Mouse (Mus musculus) intestine, embryonic 16.5 days (tissue): Measurements from ENCODE around the gene Lmtk3. TPM values are rescaled to one million over a fixed set of nuclear protein-coding genes. Genes with fewer than 3 reads are reported as not detected.
A peak's percentile ranks its signal among the peaks of the same experiment; 100 is the strongest.

Source experiments
- ATAC-seq: fragments of 200-750 bp; cut with Nextera tagmentation; 2 replicates; pipeline ENCODE4 v1.8.0; 2017; ENCODE audit warnings: moderate TSS enrichment, moderate library complexity
- H3K27ac ChIP-seq: fragments of 300-500 bp; sonication (generic); 2 replicates; pipeline ENCODE4 v1.5.1; 2014; ENCODE audit warnings: mild to moderate bottlenecking, low read length
- H3K27me3 ChIP-seq: fragments of 300-500 bp; sonication (generic); replicated peaks from 2 replicates; pipeline ENCODE4 v1.6.1; 2014; ENCODE audit warnings: low read length, control low read depth, mixed read lengths; ENCODE audit not compliant: control insufficient read depth, insufficient read depth
- H3K36me3 ChIP-seq: fragments of 300-500 bp; sonication (generic); 2 replicates; pipeline ENCODE4 v1.6.1; 2014; ENCODE audit warnings: low read length, control low read depth; ENCODE audit not compliant: control insufficient read depth, insufficient read depth
- H3K4me1 ChIP-seq: fragments of 300-500 bp; sonication (generic); 2 replicates; pipeline ENCODE4 v1.6.1; 2014; ENCODE audit warnings: low read length, control low read depth, mixed read lengths; ENCODE audit not compliant: control insufficient read depth, insufficient read depth
- H3K4me2 ChIP-seq: fragments of 300-500 bp; sonication (generic); 2 replicates; pipeline ENCODE4 v1.6.1; 2014; ENCODE audit warnings: low read depth, low read length, control low read depth
- H3K4me3 ChIP-seq: fragments of 300-500 bp; sonication (generic); 2 replicates; pipeline ENCODE4 v1.5.1; 2014; ENCODE audit warnings: mild to moderate bottlenecking, low read length
- H3K9ac ChIP-seq: fragments of 300-500 bp; sonication (generic); 2 replicates; pipeline ENCODE4 v1.6.1; 2014; ENCODE audit warnings: low read depth, low read length
- H3K9me3 ChIP-seq: fragments of 300-500 bp; sonication (generic); 2 replicates; pipeline ENCODE4 v1.6.1; 2016; ENCODE audit warnings: low read length, control low read depth; ENCODE audit not compliant: control insufficient read depth
- WGBS: fragments of 180-500 bp; shearing (Covaris S2); extraction: QIAGEN DNeasy Blood & Tissue Kit; methylation state at CpG from one replicate; pipeline ENCODE4 v1.1.7; 2014; 5-methylcytosine and 5-hydroxymethylcytosine counted together
- polyA plus RNA-seq: library from polyadenylated mRNA; unstranded; fragments of >200 nt; fragmentation: Nextera tagmentation; extraction: Ambion mirVana; gene quantifications from 2 replicates; pipeline ENCODE4 v1.2.1, GENCODE M21; 2015

Gene Lmtk3
- polyA plus RNA-seq, 1 experiment from 2014 or later = 0.51 TPM

- WGBS = 65% methylated on average over 7 of the region's 7 CpGs
- Histone ChIP-seq H3K4me3 (no peak overlapping the region), H3K27me3 (no peaks in the 10 kb centered on the region), H3K9ac (no peak overlapping the region), H3K9me3 (no peaks in the 10 kb centered on the region; the same call in 1 of the 2 replicates), H3K27ac (no peak overlapping the region), H3K4me1 (peaks cover 12% of the 10 kb centered on the region), H3K4me2 (no peak overlapping the region), H3K36me3 (no peaks in the 10 kb centered on the region)
- ATAC-seq = no peak
Observed at GRCm38 (mm10) chr7:45748110-45748509, 35.4 kb upstream of the Lmtk3 start.

DNA sequence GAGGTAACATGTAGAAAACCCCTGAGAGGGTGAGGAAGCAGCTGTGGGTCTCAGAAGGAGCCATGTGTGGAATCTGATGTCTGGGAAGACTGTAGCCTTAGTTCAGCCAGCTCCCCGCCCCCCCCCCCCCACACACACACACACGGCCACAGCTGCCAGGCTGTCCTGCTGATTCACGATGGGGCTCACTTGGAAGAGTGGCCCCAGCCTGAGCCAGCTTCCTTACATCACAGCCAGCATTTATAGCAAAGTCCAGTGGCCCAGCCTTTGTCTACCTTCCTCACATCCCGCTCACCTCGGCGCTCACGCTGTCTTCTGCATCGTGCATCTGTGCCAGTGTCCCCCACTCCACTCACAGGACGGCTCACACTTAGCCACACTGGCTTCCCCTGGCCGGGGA is 34.1 kb upstream of the Lmtk3 start:
- peaks cover 12% of the 10 kb centered on the region for H3K4me1 ChIP-seq
- H3K4me2 ChIP-seq = no peak overlapping the region
- no peaks in the 10 kb centered on the region; the same call in 1 of the 2 replicates for H3K9me3 ChIP-seq
- H3K9ac ChIP-seq = no peak overlapping the region
- no peaks in the 10 kb centered on the region for H3K36me3 ChIP-seq
- 37% methylated on average over 10 of the region's 10 CpGs for WGBS
- no peaks in the 10 kb centered on the region for H3K27me3 ChIP-seq
- H3K4me3 ChIP-seq = no peak overlapping the region
- H3K27ac ChIP-seq = no peak overlapping the region
- ATAC-seq = peak; percentile 39

- peak; percentile 23; the same call in 1 of the 2 replicates for ATAC-seq
- H3K4me3 ChIP-seq = no peak overlapping the region
- H3K4me2 ChIP-seq = no peak overlapping the region
- H3K9ac ChIP-seq = no peak overlapping the region
- H3K9me3 ChIP-seq = no peaks in the 10 kb centered on the region; the same call in 1 of the 2 replicates
- whole genome bisulfite sequencing = 51% methylated on average over 9 of the region's 9 CpGs
- H3K27me3 ChIP-seq = no peaks in the 10 kb centered on the region
- no peaks in the 10 kb centered on the region for H3K36me3 ChIP-seq
- peaks cover 12% of the 10 kb centered on the region for H3K4me1 ChIP-seq
- H3K27ac ChIP-seq = no peak overlapping the region
Observed at GRCm38 (mm10) chr7:45750162-45750561, 33.4 kb upstream of the Lmtk3 start.

DNA sequence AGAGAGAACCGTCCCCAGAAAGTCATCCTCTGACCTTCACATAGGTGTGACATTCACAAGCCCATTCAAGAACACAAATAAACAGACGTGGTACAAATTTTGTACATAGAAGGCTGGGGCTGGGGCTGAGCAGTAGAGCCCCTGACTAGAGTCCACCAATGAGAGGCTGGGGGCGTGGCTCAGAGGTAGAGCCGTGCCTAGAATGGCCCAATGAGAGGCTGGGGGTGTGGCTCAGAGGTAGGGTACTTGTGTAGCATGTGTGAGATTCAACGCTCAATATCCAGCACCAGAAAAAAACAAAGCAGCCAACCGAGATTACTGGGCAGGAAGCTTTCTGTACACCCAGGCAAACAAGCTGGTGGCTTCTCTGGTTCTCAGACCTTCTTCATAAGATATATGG is 27.8 kb upstream of the Lmtk3 start:
- Histone ChIP-seq H3K36me3 (no peaks in the 10 kb centered on the region), H3K4me2 (no peak overlapping the region), H3K4me1 (peaks cover 11% of the 10 kb centered on the region), H3K9me3 (no peaks in the 10 kb centered on the region), H3K9ac (no peak overlapping the region), H3K27ac (no peak overlapping the region), H3K4me3 (no peak overlapping the region), H3K27me3 (peaks cover 19% of the 10 kb centered on the region)
- ATAC-seq = no peak
- WGBS = 54% methylated on average over 6 of the region's 6 CpGs

DNA sequence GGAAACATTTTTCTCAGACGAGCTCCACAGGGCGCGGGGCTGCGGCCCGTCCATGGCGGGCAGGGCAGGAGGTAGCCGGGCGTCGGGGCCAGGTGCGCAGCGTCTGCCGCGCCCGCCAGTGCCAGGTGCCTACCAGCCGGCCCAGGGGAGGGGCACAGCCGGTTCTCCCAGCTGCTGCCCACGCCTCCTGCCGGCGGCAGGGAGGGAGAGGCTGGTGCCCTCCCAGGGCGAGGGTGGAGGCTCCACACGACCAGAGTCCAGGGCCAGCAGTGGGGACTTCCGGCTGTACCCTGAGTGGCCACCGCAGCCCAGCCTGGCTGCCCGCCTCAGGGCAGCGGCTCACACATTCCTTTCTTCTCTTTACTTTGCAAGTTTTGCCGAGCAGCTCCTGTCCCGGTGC is 24.1 kb upstream of the Lmtk3 start:
- H3K4me1 ChIP-seq = peaks cover 11% of the 10 kb centered on the region
- H3K27me3 ChIP-seq = peaks cover 19% of the 10 kb centered on the region
- ATAC-seq = peak; percentile 91
- 4% methylated on average over 27 of the region's 27 CpGs for WGBS
- H3K27ac ChIP-seq = no peak overlapping the region
- H3K4me3 ChIP-seq = peak overlapping the region; percentile 30
- peak overlapping the region; percentile 54 for H3K9ac ChIP-seq
- H3K4me2 ChIP-seq = peak overlapping the region; percentile 58
- H3K9me3 ChIP-seq = no peaks in the 10 kb centered on the region
- H3K36me3 ChIP-seq = no peaks in the 10 kb centered on the region

- no peak for ATAC-seq
- Histone ChIP-seq H3K4me3 (no peak overlapping the region), H3K4me1 (peaks cover 11% of the 10 kb centered on the region), H3K4me2 (no peak overlapping the region), H3K36me3 (no peaks in the 10 kb centered on the region), H3K27ac (no peak overlapping the region), H3K9me3 (no peaks in the 10 kb centered on the region), H3K27me3 (peaks cover 19% of the 10 kb centered on the region), H3K9ac (no peak overlapping the region)
- 67% methylated on average over 5 of the region's 5 CpGs for WGBS
Observed at GRCm38 (mm10) chr7:45760151-45760550, 23.4 kb upstream of the Lmtk3 start.

DNA sequence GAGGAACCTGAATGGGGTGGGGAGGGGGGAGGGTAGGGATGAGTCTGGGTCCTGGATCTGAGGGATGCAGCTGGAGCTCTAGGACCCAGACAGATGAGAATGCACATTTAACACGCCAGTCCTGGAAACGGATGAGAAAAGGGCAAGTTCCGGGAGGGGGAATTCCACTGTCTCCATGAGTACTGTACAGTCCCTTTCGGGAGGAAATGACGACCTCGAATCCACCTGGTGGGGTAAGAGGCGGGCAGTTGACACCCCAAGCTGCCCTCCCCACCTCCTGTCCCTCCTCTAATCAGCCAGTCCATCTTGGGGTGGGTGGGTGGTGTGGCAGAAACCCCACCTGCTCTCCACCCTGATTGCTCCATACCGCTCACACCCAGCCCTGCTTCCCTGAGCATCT is 17.5 kb upstream of the Lmtk3 start:
- no peak overlapping the region for H3K27ac ChIP-seq
- H3K4me1 ChIP-seq = peaks cover 3% of the 10 kb centered on the region; the same call in 1 of the 2 replicates
- 49% methylated on average over 8 of the region's 8 CpGs for WGBS
- no peaks in the 10 kb centered on the region for H3K9me3 ChIP-seq
- no peak for ATAC-seq
- H3K4me2 ChIP-seq = no peak overlapping the region
- H3K36me3 ChIP-seq = no peaks in the 10 kb centered on the region
- H3K27me3 ChIP-seq = no peaks in the 10 kb centered on the region
- no peak overlapping the region for H3K9ac ChIP-seq
- H3K4me3 ChIP-seq = no peak overlapping the region

DNA sequence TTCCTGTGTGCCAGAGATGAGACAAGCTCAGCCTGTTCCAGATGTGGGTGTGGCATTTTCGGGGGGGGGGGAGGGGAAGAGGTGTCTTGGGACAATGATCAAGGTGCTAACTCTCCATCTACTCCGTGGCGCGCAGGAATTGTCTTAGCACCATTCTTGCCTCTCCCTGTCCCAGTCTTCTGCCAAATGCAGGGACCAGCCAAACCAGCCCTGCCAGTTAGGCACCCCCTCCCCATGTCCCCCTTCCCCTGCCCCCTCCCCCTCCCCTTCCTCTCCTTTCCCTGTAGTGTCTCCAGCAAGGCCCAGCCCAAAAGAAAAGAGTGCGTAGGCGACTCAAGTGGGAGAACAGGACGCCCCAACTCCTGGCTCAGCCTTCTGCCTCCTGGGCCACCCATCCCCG is 16.8 kb upstream of the Lmtk3 start:
- H3K4me3 ChIP-seq = no peak overlapping the region
- ATAC-seq = no peak
- H3K36me3 ChIP-seq = no peaks in the 10 kb centered on the region
- no peaks in the 10 kb centered on the region for H3K27me3 ChIP-seq
- H3K9ac ChIP-seq = no peak overlapping the region
- peaks cover 3% of the 10 kb centered on the region; the same call in 1 of the 2 replicates for H3K4me1 ChIP-seq
- H3K4me2 ChIP-seq = no peak overlapping the region
- 47% methylated on average over 8 of the region's 8 CpGs for WGBS
- H3K9me3 ChIP-seq = no peaks in the 10 kb centered on the region
- H3K27ac ChIP-seq = no peak overlapping the region

DNA sequence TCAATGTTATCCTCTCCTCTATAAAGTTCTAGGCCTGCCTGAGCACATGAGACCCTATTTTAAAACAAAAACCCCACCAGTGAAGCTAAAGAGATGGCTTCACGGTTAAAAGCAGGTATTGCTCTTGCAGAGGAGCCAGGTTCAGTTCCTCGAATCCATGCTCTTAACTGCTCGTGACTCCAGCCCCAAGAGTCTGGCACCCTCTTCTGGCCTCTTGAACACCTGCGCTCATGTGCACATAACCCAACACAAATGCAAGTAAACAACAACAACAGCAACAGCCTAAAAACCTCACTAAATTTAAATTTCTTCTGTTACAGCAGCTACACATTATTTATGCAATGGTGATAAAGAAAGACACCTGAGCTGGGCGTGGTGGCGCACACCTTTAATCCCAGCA is 16.0 kb upstream of the Lmtk3 start:
- H3K4me3 ChIP-seq = no peak overlapping the region
- no peak for ATAC-seq
- 93% methylated on average over 6 of the region's 6 CpGs for WGBS
- H3K27ac ChIP-seq = no peak overlapping the region
- H3K9me3 ChIP-seq = no peaks in the 10 kb centered on the region
- no peak overlapping the region for H3K4me2 ChIP-seq
- no peak overlapping the region for H3K9ac ChIP-seq
- H3K36me3 ChIP-seq = no peaks in the 10 kb centered on the region
- peaks cover 3% of the 10 kb centered on the region; the same call in 1 of the 2 replicates for H3K4me1 ChIP-seq
- no peaks in the 10 kb centered on the region for H3K27me3 ChIP-seq

DNA sequence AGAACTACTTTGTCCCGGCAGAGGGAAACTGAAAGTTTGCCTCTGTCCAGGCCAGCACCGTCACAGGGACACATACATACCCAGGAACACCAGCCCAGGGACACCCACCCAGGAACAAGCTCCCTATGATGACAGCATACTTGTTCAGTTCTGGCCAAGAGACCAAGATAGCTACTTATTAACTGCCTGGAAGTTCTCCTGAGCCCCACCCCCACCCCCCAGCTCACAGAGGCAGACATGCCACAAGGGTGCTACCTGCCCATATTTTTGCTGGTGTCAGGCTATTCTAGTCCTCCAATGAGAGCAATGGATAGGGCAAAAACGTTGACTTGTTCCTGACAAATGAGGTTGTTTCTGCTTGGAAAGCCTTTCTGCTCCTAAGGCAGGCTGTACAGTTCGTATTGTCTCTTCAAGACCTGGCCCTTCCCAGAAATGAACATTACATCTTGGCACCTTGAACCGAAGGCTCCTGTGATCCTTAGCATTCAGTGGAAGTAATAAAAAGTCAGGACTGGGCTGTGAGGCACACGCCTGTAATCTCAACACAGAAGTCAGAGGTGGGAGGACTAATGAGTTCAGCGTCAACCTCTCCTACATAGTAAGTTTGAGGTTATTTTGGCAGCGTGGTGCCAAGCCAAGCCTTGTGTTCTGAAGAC is 13.0 kb upstream of the Lmtk3 start:
- Histone ChIP-seq H3K4me1 (peaks cover 3% of the 10 kb centered on the region; the same call in 1 of the 2 replicates), H3K36me3 (no peaks in the 10 kb centered on the region), H3K4me3 (no peak overlapping the region), H3K9ac (peak overlapping the region; percentile 24; the same call in 1 of the 2 replicates), H3K9me3 (no peaks in the 10 kb centered on the region), H3K27ac (peak overlapping the region; percentile 78), H3K4me2 (peak overlapping the region; percentile 12; the same call in 1 of the 2 replicates), H3K27me3 (no peaks in the 10 kb centered on the region)
- ATAC-seq = peak; percentile 80
- whole genome bisulfite sequencing = 54% methylated on average over 8 of the region's 8 CpGs
